Mouse (Mus musculus) spleen, postnatal 36 days (tissue): ENCODE measurements around the gene Exo1.
A peak's percentile ranks its signal among the peaks of the same experiment; 100 is the strongest.

Source experiments
- DNase-seq, 2 experiments: peaks; one replicate each; pipeline ENCODE4 v3.0.0; 2022; ENCODE audit warnings: low spot score in 2 of 2, mixed read lengths in 1 of 2

Exo1 gene

GRCm38 (mm10) chr1:175880453-175881296 lies at the start of gene Exo1:
Gene Exo1 (plus strand): TSS chr1:175880581.
- peak; percentile 78 to 82 for DNase-seq

DNA sequence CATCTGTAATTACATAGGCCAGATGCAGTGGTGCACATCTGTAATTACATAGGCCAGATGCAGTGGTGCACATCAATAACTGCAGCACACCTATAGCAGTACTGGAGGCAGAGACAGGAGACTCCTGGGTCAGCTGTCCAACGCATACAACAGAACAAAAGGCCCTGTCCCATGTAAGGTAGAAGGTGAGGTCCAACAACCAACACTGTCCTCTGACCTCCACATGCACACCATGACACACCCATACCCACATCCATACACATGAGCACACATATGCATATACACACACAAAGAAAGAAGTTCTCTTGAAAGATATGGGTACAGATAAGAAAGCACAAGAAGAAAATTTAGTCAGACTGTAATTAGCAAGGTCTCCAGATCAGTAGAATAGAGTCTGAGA lies 24.9 kb upstream of the Exo1 start:
- DNase-seq, result no peak

DNA sequence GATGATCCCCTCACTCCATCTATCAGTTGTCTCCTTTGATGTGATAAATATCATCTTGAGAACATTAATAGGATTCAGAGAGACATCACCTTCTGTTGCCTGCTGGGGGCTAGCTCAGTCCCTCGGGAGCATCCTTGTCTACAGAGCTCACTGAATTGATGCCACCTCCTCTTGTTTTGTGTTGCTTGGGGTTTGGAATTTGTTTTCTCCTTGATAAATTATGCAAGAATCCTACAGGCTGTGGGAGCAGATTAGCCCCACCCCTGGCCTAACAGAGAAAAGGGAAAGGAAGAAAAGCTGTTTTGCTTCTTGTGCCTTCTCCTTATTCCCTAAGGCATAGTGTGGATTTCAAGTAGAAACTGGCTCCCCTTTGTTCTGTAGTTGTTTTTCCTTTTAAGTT lies 13.3 kb upstream of the Exo1 start:
- DNase-seq, result no peak

DNA sequence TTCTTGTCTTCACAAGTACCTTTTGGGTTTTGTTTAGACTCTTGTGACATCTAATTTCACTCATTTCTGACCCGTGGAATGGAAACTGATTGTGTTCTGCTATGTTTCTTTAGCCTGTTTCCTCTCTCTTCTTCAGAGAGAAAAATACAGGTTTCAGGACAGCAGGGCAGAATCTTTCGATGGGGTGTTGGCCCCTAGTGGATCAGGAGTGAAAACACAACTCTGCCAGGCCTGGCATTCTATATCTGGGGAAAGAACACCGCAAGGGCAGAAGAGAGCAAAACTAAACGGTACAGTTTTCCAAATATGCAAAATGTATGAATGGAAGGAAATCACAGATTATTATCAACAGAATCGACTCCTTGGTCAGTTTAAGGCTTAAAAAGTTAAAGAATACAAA lies 12.8 kb upstream of the Exo1 start:
- DNase-seq, result no peak

- DNase-seq, result no peak
These were observed 9.7 kb upstream of the Exo1 start for GRCm38 (mm10) chr1:175870716-175871115.

GRCm38 (mm10) chr1:175872028-175872816 lies 8.2 kb upstream of the Exo1 start:
- no peak for DNase-seq

DNA sequence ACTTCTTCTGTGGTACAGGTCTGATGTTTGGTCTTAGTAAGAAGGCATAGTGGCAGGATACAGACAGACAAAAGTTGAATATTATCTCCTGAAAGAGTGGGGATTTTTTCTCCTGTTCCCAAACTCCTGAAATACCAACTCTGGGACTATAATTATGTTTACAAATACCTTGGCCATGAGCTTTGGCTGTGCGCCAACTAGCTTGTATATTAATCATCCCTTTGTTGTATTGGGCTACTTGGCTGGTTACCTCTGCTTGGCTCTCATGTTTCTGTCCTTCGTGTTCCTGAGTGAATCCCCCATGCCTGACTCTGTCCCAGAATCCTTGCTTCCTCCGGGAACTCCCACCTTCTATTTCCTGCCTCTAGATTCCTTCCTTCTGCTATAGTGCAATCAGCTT lies 3.0 kb downstream of the Exo1 start:
- DNase-seq, result no peak

GRCm38 (mm10) chr1:175893263-175893662 lies 12.9 kb downstream of the Exo1 start:
- no peak for DNase-seq

DNA sequence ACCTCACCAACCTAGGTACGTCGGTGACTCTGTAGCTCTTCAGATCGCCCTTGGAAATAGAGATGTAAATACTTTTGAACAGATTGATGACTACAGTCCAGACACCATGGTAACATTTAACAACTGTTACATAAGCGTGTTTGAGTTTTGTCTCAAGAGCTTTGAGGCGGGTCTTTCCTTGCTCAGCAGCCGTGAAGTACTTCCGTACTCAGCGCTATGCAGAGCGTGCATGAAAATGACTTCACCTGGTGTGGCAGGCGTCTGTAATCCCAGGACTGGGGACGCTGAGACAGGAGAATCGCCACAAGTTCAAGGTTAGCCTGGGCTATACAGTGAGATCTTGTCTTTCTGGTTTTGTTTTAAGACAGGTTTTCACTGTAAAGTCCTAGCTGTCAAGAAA lies 13.3 kb downstream of the Exo1 start:
- no peak for DNase-seq

DNA sequence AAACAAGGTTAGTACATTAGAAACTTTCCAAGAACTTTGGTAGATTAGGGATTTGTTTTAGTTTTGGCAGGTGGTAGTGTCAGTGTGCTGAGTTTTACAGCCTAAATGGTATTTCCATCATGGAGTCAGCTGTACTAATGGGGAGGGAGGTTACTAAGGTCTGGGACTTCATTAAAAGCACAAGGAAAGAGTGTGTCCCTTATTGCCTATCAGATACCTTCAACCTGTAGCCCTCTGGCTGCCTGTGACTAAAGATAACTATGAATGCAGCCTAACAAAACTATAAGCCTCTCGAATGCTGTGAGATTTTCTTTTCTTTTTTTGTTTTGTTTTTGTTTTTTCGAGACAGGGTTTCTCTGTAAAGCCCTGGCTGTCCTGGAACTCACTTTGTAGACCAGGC lies 30.8 kb downstream of the Exo1 start:
- DNase-seq, result no peak

GRCm38 (mm10) chr1:175912038-175912437 lies 31.7 kb downstream of the Exo1 start:
- no peak for DNase-seq

DNA sequence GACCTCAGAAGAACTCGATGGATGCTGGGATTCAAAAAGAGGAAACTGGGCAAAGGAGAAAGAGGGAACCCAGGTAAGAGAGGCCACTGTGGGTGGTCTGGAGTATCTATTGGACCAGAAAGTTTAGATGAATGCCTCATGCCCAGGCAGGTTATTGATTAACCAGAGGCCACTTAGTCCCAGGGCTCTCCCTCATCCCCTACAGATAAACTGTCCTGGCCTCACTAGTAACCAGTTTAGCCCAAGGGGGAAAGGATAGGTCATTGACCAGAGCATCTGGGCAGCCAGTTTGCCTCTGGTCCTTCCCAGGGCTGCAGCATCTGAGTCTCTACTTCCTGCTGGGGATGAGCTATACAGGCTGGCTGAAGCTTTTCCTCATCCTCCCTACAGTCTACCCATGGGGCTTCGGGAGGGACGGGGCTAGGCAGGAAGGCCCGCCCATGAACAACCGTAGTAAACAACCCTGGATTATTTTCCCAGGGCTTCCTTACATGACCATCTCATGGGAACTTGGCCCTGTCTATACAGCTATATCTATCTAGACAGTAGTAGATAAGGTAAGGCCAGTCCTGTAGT lies 33.4 kb downstream of the Exo1 start:
- DNase-seq, result no peak

- no peak for DNase-seq
These were observed 39.6 kb downstream of the Exo1 start, which contains the start of gene Gm38100 for GRCm38 (mm10) chr1:175920029-175920428. Gene Gm38100 (plus strand): TSS chr1:175920329.

DNA sequence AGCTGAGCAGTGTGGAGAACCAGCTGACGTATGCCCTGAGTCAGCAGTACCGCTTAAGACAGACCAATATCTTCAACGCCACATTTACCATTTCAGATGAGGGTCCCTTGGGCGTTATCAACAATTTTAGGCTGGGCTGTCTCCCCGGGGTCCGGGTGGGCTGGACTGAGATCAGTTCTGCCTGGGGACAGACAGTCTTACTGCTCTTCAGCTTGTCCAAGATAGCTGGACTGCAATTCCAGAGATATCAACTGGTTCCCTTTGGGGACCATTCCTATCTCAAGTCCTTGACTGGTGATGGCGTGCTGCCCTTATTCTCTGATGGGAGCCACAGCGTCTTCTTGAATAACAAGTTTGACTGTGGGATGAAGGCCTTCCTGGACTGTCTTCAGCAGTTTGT lies 40.7 kb downstream of the Exo1 start:
- DNase-seq, result no peak

GRCm38 (mm10) chr1:175923848-175924787 lies 43.7 kb downstream of the Exo1 start:
- DNase-seq, result peak; percentile 23 to 33

DNA sequence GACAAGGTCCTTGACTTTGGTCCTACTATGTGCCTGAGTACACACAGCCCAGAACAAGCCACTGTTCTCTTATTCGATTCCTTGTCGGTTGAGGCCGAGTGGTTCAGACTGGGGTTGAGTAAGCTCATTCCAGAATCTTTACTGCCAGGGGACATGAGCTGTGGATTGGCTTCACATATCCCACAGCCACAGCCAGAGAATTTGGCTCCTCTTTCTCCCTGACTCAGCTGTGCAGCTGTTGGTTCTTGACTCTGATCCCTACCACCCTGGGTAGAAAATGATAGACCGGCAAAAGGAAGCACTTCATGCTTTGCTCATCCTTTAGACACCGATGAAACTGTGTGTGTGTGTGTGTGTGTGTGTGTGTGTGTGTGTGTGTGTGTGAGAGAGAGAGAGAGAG lies 51.0 kb downstream of the Exo1 start:
- DNase-seq, result no peak

GRCm38 (mm10) chr1:175936282-175936737 lies 55.9 kb downstream of the Exo1 start:
- DNase-seq, result peak; percentile 2 to 18

GRCm38 (mm10) chr1:175938731-175939130 lies 58.4 kb downstream of the Exo1 start:
- no peak for DNase-seq

DNA sequence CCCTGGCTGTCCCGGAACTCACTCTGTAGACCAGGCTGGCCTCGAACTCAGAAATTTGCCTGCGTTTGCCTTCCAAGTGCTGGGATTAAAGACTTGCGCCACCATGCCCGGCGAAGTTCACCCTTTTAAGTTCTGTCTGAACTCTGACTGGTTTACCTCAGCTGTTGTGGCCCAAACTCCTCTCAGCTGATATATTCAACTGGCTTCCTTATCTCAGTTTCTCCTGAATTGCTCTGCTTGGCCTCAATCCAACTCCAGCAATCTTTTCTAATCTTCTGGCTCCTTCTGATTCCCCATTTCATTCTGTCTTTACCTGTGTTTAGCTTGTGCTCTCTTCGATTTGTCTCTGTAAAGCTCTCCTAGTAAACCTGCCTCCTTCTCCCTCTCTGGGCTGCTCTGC lies 62.8 kb downstream of the Exo1 start:
- DNase-seq, result no peak

DNA sequence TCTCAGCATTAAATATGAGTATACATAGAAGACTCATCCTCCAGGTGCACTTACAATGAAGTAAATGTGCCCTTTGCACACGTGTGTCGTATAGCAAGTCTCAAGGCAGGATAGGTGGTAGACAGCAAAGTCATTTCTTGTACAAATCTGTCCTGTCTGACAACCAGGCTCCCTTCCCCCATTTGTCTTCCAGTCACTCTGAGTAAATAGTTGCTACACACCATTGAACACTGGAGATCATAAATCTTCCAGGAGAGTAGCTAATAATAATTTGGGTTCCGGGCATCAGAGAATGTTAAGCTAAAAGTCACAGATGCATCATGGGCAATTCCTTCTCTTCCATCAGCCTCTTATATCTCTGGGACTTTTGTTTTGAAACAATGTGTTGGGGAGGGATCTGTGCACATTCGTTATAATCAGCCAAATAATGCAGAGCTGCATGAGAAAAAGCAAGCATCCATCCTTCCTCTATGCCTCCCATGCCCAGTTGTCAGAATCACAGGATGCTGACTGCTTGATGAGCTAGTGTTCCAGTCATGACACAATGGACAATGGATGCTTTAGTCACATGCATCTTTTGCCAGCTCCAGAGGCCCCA lies 66.4 kb downstream of the Exo1 start:
- DNase-seq, result no peak

GRCm38 (mm10) chr1:175950421-175950820 lies 70.0 kb downstream of the Exo1 start:
- DNase-seq, result no peak
